Mouse (Mus musculus) small intestine, adult 2 months (tissue): ENCODE measurements around the gene Vps9d1.

ENCODE experiments used
- CTCF ChIP-seq: fragments of 200-500 bp; IDR thresholded peaks from 2 replicates; pipeline ENCODE4 v1.5.1; 2012; ENCODE audit warnings: low read depth, mild to moderate bottlenecking, control low read depth, inconsistent platforms, low read length, moderate library complexity, mixed read lengths; ENCODE audit not compliant: insufficient replicate concordance, insufficient read length; ENCODE audit errors: extremely low read depth
- POLR2A ChIP-seq: fragments of 200-500 bp; IDR thresholded peaks from 2 replicates; pipeline ENCODE4 v1.6.1; 2012; ENCODE audit warnings: low read depth, mild to moderate bottlenecking, control low read depth, inconsistent platforms, low read length, moderate library complexity

DNA sequence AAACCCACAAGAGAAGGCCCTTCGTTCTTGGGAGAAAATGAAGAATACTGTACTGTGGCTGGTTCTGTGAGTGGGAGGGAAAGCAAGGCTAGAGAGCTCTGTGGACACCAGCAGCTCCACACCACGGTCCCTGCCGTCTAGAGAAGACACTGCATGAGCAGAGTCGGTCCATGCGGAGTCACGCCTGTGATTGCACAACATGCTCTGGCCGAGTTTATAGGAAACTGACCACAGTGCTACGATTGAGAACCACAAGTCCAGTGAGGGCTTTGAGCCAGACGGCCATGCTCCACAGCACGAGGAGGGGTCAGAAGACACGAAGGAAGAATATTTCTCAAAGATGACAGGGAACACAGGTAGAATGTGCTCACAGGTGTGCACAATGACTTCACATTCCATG is 44.2 kb upstream of the Vps9d1 start:
- TF ChIP-seq CTCF = no peak
- TF ChIP-seq POLR2A = no peak
